Mouse (Mus musculus): ENCODE data around the gene Mpzl2. TPM values are rescaled to one million over a fixed set of nuclear protein-coding genes. Genes with fewer than 3 reads are reported as not detected.

Gene Mpzl2
- total and polyA plus RNA-seq, 3 experiments, result 0.08 to 0.39 TPM; not detected in 1

DNA sequence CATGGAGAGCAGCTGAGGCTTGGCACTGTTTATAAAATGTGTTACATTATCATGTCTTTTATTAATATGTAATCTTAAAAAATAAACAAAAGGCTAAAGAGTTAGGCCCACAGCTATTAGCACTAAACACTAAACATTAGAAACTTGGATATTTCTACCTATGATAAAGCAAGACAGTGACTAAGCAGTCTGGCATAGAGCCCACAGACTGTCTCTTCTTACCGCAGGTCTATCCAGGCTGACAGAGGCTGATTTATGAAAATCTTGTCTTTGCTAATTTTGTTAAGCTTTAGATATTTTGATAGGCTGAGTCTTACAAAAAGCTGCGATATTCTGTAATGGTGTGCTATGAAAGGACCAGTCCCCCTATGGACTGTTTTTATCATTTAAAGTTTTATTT, 46.3 kb upstream of the Mpzl2 start (continued):
- TF ChIP-seq USF2 (IDR thresholded peaks at IDR 0.05; ENCODE audit: borderline replicate concordance in 1 of 2, insufficient read depth in 1 of 2, low read depth in 1 of 2, low read length in 2 of 2) (no peak), CTCF (IDR thresholded peaks at IDR 0.05 in 2 of 3, conservative IDR thresholded peaks at IDR 0.05 in 1 of 3; ENCODE audit: control insufficient read depth in 1 of 3, insufficient read depth in 1 of 3, low read depth in 2 of 3, low read length in 3 of 3, poor library complexity in 1 of 3, severe bottlenecking in 1 of 3) (no peak), NRF1 (IDR thresholded peaks at IDR 0.05; ENCODE audit: insufficient read depth, low read depth, low read length, poor library complexity, severe bottlenecking) (no peak), MXI1 (IDR thresholded peaks at IDR 0.05; ENCODE audit: low read depth, low read length) (no peak)

DNA sequence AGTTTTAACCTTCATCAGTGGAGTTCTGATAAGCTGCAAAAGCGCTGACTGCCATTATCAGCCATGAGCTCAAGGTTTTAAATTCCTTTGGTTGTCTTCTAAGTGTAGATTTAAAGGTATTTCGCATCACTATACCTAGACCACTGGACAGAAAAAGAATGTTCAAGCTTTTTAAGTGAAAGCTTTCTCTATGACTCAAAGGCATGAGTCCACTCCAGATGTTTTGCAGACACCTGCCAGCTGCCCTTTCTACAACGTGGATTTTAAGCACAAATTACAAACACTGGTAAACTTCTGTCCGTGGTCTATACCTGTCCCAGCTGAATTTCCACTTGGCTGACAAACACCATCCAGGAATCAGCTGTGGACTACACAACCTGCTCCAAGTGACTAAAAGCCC, 44.6 kb upstream of the Mpzl2 start:
- TF ChIP-seq NRF1 (IDR thresholded peaks at IDR 0.05; ENCODE audit: insufficient read depth, low read depth, low read length, poor library complexity, severe bottlenecking) (no peak), E2F4 (IDR thresholded peaks at IDR 0.05; ENCODE audit: borderline replicate concordance, low read depth, low read length) (no peak), TCF12 (IDR thresholded peaks at IDR 0.05; ENCODE audit: low read depth, low read length) (no peak), GABPA (IDR thresholded peaks at IDR 0.05; ENCODE audit: low read depth, low read length) (no peak), USF1 (IDR thresholded peaks at IDR 0.05; ENCODE audit: low read depth, low read length) (no peak), MAZ (IDR thresholded peaks at IDR 0.05; ENCODE audit: low read depth, low read length) (no peak), RCOR1 (IDR thresholded peaks at IDR 0.05; ENCODE audit: low read depth, low read length) (no peak), RAD21 (IDR thresholded peaks at IDR 0.05; ENCODE audit: low read depth, low read length) (no peak), CTCF (IDR thresholded peaks at IDR 0.05 in 2 of 3, conservative IDR thresholded peaks at IDR 0.05 in 1 of 3; ENCODE audit: control insufficient read depth in 1 of 3, insufficient read depth in 1 of 3, low read depth in 2 of 3, low read length in 3 of 3, poor library complexity in 1 of 3, severe bottlenecking in 1 of 3) (no peak), ZC3H11A (IDR thresholded peaks at IDR 0.05; ENCODE audit: low read depth, low read length) (no peak), MYC (IDR thresholded peaks at IDR 0.05; ENCODE audit: low read depth, low read length) (no peak), CHD1 (IDR thresholded peaks at IDR 0.05; ENCODE audit: low read depth, low read length) (no peak), GATA1 (IDR thresholded peaks at IDR 0.05; ENCODE audit: low read depth, low read length) (peak; percentile 48), ETS1 (IDR thresholded peaks at IDR 0.05; ENCODE audit: low read depth, low read length) (peak; percentile 34; the same call in 1 of the 2 replicates), CHD2 (IDR thresholded peaks at IDR 0.05; ENCODE audit: low read length) (no peak), ELF1 (IDR thresholded peaks at IDR 0.05; ENCODE audit: low read depth, low read length) (no peak), ZMIZ1 (IDR thresholded peaks at IDR 0.05; ENCODE audit: low read depth, low read length) (no peak), EP300 (IDR thresholded peaks at IDR 0.05; ENCODE audit: low read depth in 1 of 2, low read length in 2 of 2) (peak; percentile 13 to 22; a peak in 2 of 4 replicates), NELFE (IDR thresholded peaks at IDR 0.05; ENCODE audit: low read depth, low read length) (no peak), POLR2A (IDR thresholded peaks at IDR 0.05; ENCODE audit: control insufficient read depth in 1 of 2, insufficient read depth in 1 of 2, low read depth in 1 of 2, low read length in 2 of 2, poor library complexity in 1 of 2) (no peak), SIN3A (IDR thresholded peaks at IDR 0.05; ENCODE audit: low read length) (no peak), MAX (IDR thresholded peaks at IDR 0.05; ENCODE audit: low read length) (no peak), BHLHE40 (IDR thresholded peaks at IDR 0.05; ENCODE audit: borderline replicate concordance, low read depth, low read length) (no peak), JUND (IDR thresholded peaks at IDR 0.05; ENCODE audit: low read depth, low read length) (no peak)
- no peak for DNase-seq (ENCODE audit: low read depth, low spot score)
- Histone ChIP-seq H3K4me1 (ENCODE audit: control insufficient read depth in 1 of 2, insufficient read depth in 2 of 2, low read length in 2 of 2) (peaks cover 27 to 34% of the 10 kb centered on the region in 2 experiments), H3K36me3 (ENCODE audit: control insufficient read depth in 1 of 2, insufficient read depth in 2 of 2, low read length in 2 of 2) (peaks cover 0 to 32% of the 10 kb centered on the region in 2 experiments; a peak in 2 of 4 replicates), H3K27ac (ENCODE audit: control insufficient read depth, low read depth, low read length) (peak overlapping the region; percentile 19), H3K9me3 (replicated peaks; ENCODE audit: insufficient read depth, low read length) (no peaks in the 10 kb centered on the region), H3K4me3 (ENCODE audit: control insufficient read depth in 1 of 2, insufficient read depth in 1 of 2, low read depth in 2 of 2, low read length in 2 of 2) (no peak overlapping the region), H3K79me2 (ENCODE audit: control insufficient read depth, insufficient read depth, low read length, poor library complexity) (no peaks in the 10 kb centered on the region), H3K27me3 (ENCODE audit: control insufficient read depth in 1 of 2, insufficient read depth in 2 of 2, low read length in 2 of 2) (no peaks in the 10 kb centered on the region), H3K9ac (ENCODE audit: control insufficient read depth, low read depth, low read length, poor library complexity, severe bottlenecking) (no peak overlapping the region)
